Mouse (Mus musculus) small intestine, adult 2 months (tissue): ENCODE data around the gene Gucy2g. TPM values are rescaled to one million over a fixed set of nuclear protein-coding genes. Genes with fewer than 3 reads are reported as not detected.

Source experiments
- H3K27ac ChIP-seq: fragments of 200-500 bp; 2 replicates; pipeline ENCODE4 v1.5.1; 2012; ENCODE audit warnings: low read depth, low read length, control low read depth, inconsistent platforms; ENCODE audit not compliant: insufficient read depth
- H3K27me3 ChIP-seq: fragments of 200-500 bp; 2 replicates; pipeline ENCODE4 v1.6.1; 2012; ENCODE audit warnings: mild to moderate bottlenecking, moderate library complexity, low read length, inconsistent platforms; ENCODE audit not compliant: control insufficient read depth, insufficient read depth
- H3K36me3 ChIP-seq: fragments of 200-500 bp; 2 replicates; pipeline ENCODE4 v1.6.1; 2012; ENCODE audit warnings: mild to moderate bottlenecking, low read length, control low read depth, inconsistent platforms; ENCODE audit not compliant: control insufficient read depth, insufficient read depth
- H3K4me1 ChIP-seq: fragments of 200-500 bp; 2 replicates; pipeline ENCODE4 v1.6.1; 2012; ENCODE audit warnings: low read length, inconsistent platforms, mixed read lengths; ENCODE audit not compliant: control insufficient read depth, insufficient read depth, insufficient read length
- H3K4me3 ChIP-seq: fragments of 200-500 bp; 2 replicates; pipeline ENCODE4 v1.5.1; 2012; ENCODE audit warnings: low read depth, mild to moderate bottlenecking, control low read depth, inconsistent platforms, low read length, moderate library complexity
- CTCF ChIP-seq: fragments of 200-500 bp; IDR thresholded peaks from 2 replicates; pipeline ENCODE4 v1.5.1; 2012; ENCODE audit warnings: low read depth, mild to moderate bottlenecking, control low read depth, inconsistent platforms, low read length, moderate library complexity, mixed read lengths; ENCODE audit not compliant: insufficient replicate concordance, insufficient read length; ENCODE audit errors: extremely low read depth
- POLR2A ChIP-seq: fragments of 200-500 bp; IDR thresholded peaks from 2 replicates; pipeline ENCODE4 v1.6.1; 2012; ENCODE audit warnings: low read depth, mild to moderate bottlenecking, control low read depth, inconsistent platforms, low read length, moderate library complexity
- WGBS: fragments of 180-500 bp; shearing (Covaris S2); methylation state at CpG from one replicate; pipeline ENCODE4 v1.1.7; 2018; 5-methylcytosine and 5-hydroxymethylcytosine counted together
- polyA plus RNA-seq: library from polyadenylated mRNA; depleted of rRNA; stranded (reverse); fragments of >200 nt; gene quantifications from 2 replicates; pipeline ENCODE4 v1.2.3, GENCODE M21; 2012

The Gucy2g gene
- polyA plus RNA-seq, 1 experiment: 0.03 TPM

DNA sequence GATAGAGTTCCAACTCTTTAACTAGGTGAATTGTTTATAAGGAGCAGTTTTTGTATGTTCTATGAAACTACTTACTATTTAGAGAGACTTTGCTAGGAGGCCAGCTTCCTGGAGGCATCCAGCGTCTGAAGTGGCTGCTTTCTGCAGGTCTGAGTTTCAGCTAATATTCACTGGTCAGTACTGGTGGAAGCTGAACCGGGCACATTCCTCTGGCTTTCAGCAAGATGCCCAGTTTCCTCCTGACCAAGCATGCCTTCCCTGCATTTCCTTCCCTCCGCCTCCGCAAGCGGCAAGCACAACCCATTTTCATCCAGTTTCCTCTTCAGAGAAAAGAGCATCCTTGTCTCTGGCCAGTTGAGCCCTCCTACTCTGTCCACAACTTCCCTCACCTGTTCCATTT lies 28.0 kb upstream of the Gucy2g start:
- H3K27ac ChIP-seq: no peak overlapping the region
- TF ChIP-seq CTCF (no peak), POLR2A (no peak)
- peaks cover 55% of the 10 kb centered on the region for H3K36me3 ChIP-seq
- H3K4me3 ChIP-seq: no peak overlapping the region
- 86% methylated on average over 5 of the region's 5 CpGs for WGBS
- no peaks in the 10 kb centered on the region for H3K27me3 ChIP-seq
- H3K4me1 ChIP-seq: peaks cover 20% of the 10 kb centered on the region

DNA sequence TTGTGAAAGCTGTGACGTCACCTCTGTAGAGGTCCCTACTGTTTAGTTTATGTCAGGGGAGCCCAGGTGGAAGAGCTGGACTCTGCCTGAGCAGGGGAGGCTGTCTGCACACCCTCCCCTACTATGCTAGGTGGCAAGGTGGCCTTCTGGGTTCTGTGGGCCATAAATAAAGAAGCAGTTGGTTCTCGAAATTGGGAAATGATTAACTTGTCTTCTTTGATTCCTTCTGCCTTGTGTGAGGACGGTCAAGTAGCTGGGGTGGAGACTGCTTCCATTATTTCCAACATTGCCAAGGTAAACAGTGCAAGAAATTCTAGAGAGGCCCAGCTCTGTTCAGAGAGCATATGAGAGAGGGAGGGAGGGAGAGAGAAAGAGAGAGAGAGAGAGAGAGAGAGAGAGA lies 27.1 kb upstream of the Gucy2g start:
- Histone ChIP-seq H3K27ac (peak overlapping the region; percentile 36; the same call in 1 of the 2 replicates), H3K4me3 (no peak overlapping the region), H3K4me1 (peaks cover 20% of the 10 kb centered on the region), H3K27me3 (no peaks in the 10 kb centered on the region), H3K36me3 (peaks cover 48% of the 10 kb centered on the region)
- WGBS: 22% methylated on average over 3 of the region's 3 CpGs
- no peak for TF ChIP-seq CTCF
- TF ChIP-seq POLR2A: no peak

DNA sequence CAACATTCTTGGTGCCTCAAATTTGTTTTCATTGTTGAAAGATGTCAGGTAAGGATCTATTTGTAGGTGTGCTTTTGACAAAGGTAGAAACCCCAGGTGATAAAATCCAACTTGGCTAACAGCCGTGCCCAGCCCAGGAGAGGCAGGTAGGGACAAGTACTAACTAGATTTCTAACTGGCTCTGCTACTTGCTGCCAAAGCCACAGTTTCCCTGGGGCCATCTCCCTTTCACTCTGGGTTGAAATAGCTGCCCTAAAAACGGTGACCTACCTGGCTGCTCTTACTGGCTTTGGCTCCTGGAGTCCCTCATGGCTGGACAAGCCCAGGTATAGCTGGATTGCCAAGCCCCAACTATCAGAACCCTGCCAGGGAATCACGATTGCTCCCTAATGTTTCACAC lies 25.8 kb upstream of the Gucy2g start:
- 0 out of 2 replicates have a peak overlapping the region, but pooled peaks have one; percentile 19 for H3K27ac ChIP-seq
- WGBS: 24% methylated on average over 3 of the region's 3 CpGs
- peaks cover 42% of the 10 kb centered on the region for H3K36me3 ChIP-seq
- no peaks in the 10 kb centered on the region for H3K27me3 ChIP-seq
- no peak overlapping the region for H3K4me3 ChIP-seq
- H3K4me1 ChIP-seq: peaks cover 20% of the 10 kb centered on the region
- no peak for TF ChIP-seq CTCF

DNA sequence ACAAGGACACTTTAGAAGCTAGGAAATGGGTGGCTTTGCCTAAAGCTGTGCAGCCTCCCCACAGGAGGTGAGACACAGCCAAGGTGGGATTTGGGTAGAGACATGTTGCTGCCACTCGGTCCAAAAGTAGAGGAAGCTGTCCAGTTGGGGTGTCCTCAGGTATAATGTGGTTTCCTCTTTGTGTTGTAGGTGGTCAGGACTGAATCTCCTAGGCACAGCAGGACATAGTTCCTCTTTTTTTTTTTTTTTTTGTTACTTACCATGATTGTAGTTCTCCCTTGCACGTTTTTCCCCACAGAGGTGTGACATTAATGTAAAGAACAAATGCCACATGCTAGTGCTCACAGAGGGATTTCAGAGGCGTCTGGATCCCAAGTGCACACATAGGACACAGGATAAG lies 24.2 kb upstream of the Gucy2g start:
- peaks cover 22% of the 10 kb centered on the region for H3K4me1 ChIP-seq
- 78% methylated on average over 3 of the region's 3 CpGs for WGBS
- H3K36me3 ChIP-seq: peaks cover 36% of the 10 kb centered on the region
- H3K4me3 ChIP-seq: no peak overlapping the region
- H3K27me3 ChIP-seq: no peaks in the 10 kb centered on the region
- no peak overlapping the region for H3K27ac ChIP-seq
- no peak for TF ChIP-seq CTCF
- no peak for TF ChIP-seq POLR2A

DNA sequence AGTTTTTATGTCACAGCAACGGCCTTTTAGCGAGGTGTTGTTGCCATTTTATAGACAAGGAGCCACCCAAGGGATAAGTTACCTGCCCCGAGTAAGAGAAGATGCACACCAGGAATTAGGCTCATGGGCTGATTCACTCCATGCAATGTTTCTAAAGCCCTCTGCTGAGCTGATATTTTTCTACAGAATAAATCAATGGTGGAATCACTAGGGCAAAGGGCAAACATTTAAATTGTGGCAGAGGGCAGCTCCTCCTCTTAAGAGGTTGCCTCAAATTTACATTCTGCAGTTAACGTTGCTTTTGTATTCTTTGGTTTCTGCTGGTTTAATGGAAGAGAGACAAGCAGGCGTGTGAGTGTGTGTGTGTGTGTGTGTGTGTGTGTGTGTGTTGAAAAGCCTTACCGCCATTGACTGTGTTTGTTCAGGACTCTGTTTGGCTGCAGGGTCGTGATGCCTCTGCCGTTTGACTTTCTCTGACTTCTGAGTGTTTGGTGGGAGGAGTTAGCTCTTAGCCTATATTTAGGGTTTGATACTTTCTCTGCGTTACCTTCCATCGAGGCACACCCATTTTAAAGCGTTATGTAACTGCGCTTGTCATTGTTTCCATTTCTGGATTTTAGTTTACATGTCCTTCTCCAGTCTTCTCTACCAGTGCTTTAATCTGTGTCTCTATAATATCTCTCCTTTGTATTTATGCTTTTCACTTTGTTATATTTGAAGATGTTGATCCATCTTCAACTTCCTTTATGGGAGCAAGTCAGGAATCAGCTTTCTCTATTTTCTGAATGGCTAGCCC lies 19.6 kb upstream of the Gucy2g start:
- Histone ChIP-seq H3K27ac (peak overlapping the region; percentile 6; the same call in 1 of the 2 replicates), H3K36me3 (peaks cover 20% of the 10 kb centered on the region; the same call in 1 of the 2 replicates), H3K4me1 (peaks cover 23% of the 10 kb centered on the region), H3K27me3 (no peaks in the 10 kb centered on the region), H3K4me3 (peak overlapping the region; percentile 23)
- TF ChIP-seq POLR2A (no peak), CTCF (no peak)
- 36% methylated on average over 12 of the region's 12 CpGs for WGBS

DNA sequence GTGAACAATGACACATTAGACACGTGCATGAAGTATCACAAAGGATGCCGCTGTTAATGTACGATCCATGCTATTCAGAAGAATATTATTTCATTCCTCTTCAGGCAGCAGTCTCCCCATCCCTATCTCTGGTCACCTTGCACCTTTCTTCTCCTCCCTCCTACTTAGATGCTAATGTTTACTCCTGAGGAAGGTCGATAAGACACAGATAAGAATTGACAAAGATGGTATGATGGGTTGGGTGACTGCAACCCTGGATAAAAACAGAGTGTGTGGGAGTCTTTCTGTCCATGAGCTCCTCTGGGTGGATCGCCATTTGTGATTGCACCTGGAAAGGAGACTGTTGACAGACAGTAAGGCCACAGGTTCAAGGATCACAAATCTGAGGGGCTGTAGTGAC lies 17.5 kb upstream of the Gucy2g start:
- 46% methylated on average over 5 of the region's 5 CpGs for WGBS
- Histone ChIP-seq H3K36me3 (peaks cover 25% of the 10 kb centered on the region; the same call in 1 of the 2 replicates), H3K27me3 (no peaks in the 10 kb centered on the region), H3K27ac (peak overlapping the region; percentile 97), H3K4me3 (peak overlapping the region; percentile 23; the same call in 1 of the 2 replicates), H3K4me1 (peaks cover 19% of the 10 kb centered on the region)
- TF ChIP-seq POLR2A (no peak), CTCF (no peak)

DNA sequence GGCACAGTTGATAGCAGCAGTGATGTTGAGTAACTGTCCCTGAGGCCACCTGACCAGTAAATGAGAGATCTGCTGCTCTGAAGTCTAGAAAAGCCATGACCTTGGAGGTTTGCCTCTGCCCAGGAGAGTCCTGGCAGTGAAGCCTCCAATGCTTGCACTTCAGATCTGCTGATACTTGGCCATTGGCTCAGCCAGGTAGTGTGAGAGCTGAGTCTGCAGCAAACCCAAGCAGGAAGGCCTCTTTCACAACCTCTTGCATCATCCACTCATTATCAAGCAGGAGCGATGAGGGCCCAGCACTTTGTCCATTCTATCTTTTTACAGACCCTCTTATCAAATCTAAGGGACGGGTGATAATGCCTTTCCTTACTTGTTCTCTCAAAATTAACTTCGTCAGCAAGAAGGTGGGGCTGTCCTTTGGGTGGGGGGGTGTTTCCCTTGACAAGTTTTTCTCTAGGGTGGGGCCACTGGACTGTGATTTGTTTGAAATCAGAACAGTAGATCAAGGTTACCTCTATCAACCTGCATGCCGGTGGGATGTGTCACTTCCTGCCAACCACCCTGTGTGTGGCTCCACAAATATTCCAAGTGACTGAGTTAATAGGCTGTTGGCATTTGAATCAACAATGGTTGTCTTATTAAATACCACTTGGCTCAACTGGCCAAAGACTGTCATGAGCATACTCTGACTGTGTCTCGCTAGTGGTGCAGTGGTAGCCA lies 16.8 kb upstream of the Gucy2g start:
- Histone ChIP-seq H3K36me3 (peaks cover 25% of the 10 kb centered on the region; the same call in 1 of the 2 replicates), H3K4me1 (peaks cover 19% of the 10 kb centered on the region; the same call in 1 of the 2 replicates), H3K27ac (peak overlapping the region; percentile 97), H3K4me3 (no peak overlapping the region), H3K27me3 (no peaks in the 10 kb centered on the region)
- 28% methylated on average over 5 of the region's 5 CpGs for WGBS
- TF ChIP-seq CTCF (no peak), POLR2A (peak; percentile 21; the same call in 1 of the 2 replicates)
